Mouse (Mus musculus) fibroblast of lung, adult 2 months (primary cell): Measurements from ENCODE around the gene Colgalt2.
"Not testable (repeated sequence)": the region's sequence is repeated elsewhere in the genome, so short reads cannot be mapped to it uniquely, and the experiment has no call there.

Experiments used
- DNase-seq: peaks from one replicate; pipeline ENCODE4 v3.0.0-alpha.2; 2011; ENCODE audit warnings: low read depth

Colgalt2 gene

DNA sequence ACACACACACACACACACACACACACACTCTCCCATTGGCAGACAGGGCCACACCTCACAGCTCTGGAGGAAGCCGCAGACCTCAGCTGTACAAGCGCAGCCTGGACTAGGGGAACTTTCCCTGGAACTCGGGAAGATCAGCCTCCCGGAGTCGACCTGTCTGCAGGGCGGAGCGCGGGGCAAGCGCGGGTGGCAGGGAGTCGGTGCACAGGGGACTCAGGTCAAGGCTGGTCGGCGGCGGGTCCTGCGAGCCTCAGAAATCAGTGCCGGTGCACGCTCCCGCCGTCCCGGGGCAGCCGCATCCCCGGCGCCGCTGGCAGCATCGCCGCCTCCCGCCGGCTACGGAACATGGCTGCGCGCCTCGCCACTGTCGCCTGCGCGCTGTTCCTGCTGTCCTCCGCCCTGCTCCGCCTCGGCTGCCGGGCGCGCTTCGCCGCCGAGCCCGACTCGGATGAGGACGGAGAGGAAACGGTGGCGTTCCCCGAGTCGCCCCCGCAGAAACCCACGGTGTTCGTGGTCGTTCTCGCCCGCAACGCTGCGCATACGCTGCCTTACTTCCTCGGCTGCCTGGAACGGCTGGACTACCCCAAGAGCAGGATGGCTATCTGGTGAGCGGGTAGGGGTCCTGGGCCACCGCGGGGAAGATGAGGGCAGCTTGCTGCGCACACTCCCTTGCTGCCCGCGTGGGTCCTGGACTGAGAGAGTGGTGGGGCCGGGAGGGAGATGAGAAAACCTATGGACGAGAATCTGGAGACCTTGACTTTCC lies at the start of gene Colgalt2:
Gene Colgalt2, plus strand, starts transcription at position 41 of the 766 bp plus-strand sequence.
- DNase-seq, result no peak

GRCm38 (mm10) chr1:152356721-152357120 lies 42.9 kb upstream of the Colgalt2 start:
- no peak for DNase-seq

- DNase-seq, result no peak
Measured at GRCm38 (mm10) chr1:152368311-152369088, 31.1 kb upstream of the Colgalt2 start.

DNA sequence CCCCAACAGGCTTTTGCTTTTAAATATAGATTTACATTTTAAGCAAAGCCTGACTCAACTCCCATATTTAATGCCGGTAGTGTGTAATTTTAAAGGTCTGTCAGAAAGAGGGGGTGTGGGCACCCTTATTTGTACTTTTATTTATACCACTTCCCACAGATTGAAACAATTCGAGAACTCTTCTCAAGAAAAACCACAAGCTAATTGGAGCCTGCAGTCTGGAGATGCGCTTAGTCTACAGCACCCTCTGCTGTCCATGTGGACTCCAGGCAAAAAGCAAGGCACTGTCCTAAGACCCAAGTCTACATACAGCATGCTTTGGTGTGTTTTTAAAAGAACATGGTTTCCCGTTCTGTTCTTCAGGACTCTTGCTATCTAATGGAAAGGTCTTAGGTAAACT lies 30.5 kb upstream of the Colgalt2 start:
- DNase-seq, result peak; percentile 58

DNA sequence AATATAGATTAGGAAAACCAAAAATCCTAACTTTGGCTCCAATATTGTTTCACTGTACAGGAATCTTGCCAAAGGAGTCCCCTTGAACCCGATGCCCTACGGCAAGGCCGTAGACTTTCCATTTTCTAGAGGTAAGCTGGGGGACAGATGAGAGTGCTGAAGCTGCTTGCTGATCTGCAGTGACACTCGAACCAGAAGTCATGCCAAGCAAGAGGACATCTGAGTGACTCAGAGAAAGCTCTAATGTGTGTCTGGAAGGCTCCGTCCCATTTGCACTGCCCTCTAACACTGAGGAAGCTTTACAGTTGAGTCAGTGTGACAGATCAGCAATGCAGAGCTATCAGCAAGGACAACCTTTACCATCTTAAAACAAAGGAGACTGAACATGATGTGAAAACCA lies 21.3 kb upstream of the Colgalt2 start:
- no peak for DNase-seq

- no peak for DNase-seq
Measured at GRCm38 (mm10) chr1:152384589-152384988, 15.0 kb upstream of the Colgalt2 start.

DNA sequence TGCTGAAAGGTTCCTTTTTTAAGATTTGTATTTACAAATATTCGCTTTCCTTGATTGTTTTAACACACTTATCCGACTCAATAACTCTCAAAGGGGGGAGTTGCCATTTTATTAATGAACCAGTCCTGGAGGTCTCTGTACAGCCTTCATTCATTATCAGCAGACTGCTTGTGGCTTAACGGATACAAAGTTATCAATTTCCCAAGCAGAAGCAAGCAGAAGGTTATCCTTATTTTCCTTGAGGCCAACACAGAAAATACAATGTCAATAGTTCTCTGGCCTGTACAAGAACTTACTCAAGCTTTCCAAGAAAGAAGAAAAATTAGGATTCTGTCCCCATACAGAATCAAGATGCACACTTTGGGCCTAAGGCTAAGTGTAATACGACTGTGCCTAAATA lies 13.9 kb upstream of the Colgalt2 start:
- not testable (repeated sequence) for DNase-seq

- no peak for DNase-seq
Measured at GRCm38 (mm10) chr1:152386188-152386835, 13.3 kb upstream of the Colgalt2 start, which contains the start of gene Tsen15. Tsen15 (minus strand) TSS chr1:152386688.

DNA sequence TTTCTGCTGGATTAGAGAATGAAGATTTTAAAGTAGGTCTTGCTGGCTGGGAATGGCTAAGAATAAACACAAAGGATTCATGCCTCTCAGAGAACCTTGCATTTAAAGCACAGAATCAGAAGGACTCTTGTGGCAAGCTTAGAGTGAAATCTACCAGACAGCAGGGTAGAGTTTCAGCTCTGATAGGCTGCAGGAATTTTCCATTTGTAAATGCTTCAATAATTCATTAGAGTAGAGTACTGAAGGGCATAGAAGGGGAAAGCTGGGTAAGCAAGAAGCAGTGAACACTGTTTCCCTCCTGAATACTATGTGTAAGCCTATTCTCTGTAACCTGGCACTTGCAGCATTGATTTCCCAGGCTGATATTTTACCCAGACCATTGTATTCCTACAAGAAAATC lies 10.4 kb upstream of the Colgalt2 start:
- DNase-seq, result no peak

DNA sequence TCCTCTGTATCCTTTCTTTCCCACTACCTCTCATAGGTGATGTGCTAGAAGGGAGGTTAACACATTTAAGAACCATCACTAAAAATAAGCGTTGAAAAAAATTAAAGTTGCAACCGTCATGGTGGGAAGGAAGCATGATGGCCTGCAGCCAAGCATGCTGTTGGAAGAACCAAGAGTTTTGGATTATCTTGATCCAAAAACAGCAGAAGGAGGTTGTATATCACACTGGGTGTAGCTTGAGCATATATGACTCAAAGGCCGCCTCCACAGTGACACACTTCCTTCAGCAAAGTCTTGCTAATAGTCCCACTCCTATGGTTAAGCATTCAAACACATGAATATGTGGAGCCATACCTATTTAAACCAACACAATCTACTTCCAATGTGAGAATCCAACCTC lies 5.5 kb upstream of the Colgalt2 start:
- no peak for DNase-seq

- DNase-seq, result no peak
Measured at GRCm38 (mm10) chr1:152394956-152395515, 4.6 kb upstream of the Colgalt2 start.

DNA sequence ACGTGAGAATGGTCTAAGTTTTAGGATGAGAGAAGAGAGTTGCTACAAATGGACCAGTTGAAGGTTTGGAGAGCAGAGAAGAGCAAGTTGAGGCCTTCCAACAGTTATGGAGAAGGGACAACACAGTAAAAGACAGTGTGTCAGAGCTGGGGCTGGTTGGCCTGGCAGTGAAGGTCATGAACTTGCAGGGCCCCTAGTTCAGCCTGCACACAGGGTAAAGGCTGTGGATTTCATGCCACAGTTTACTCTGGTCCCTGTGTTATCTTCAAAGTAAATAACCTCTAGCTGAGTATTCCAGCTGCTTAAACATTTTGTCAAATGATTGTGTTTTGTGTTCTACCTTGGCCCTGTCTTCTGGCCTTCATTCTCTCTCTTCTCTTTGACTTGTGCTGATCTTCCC lies 922 bp upstream of the Colgalt2 start:
- no peak for DNase-seq

GRCm38 (mm10) chr1:152400556-152401540 lies 1.2 kb downstream of the Colgalt2 start:
- DNase-seq, result no peak

DNA sequence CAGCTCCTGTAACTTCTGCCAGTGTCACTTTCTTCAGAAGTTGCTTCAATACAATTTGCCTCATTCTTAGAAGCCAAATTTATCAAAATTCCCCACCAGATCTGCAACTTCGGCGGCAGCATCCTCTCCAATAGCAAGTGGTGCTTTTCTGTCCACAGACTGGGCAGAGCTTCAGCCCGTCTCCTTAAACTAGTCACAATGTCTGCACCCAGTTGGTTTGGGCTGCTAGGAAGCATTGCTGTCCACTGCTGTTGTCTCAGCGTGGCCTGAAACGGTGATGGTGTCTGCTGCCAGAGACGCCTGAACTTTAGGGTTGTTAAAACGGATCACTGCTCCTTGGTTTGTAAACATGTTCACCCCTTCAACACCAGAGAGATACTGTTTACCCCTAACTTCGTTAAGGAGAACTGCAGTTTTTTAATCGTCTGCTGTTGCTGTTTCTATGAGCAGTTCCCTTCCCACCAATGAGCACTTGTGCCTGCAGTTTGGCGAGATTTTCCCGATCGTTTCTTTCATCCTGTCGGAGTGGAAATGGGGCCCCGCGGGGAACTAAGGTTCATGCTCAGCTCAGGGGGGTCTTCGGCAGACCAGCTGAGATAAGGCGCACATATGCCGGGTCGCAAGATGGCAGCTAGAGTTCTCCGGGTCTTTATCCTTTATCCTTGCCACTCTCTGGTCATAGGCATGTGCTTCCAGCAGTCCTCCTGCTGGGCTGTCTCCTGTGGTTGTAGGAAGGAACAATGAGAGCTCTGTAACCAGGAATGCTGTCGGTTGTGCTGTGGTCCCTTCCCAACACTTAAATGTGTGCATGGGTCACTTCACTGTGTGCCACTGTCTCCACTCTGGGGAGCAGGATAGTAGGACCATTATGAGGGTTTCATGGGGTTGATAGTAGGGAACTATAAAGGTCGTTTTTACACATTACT lies 7.7 kb downstream of the Colgalt2 start:
- no peak for DNase-seq

GRCm38 (mm10) chr1:152409356-152409755 lies 9.7 kb downstream of the Colgalt2 start:
- no peak for DNase-seq

DNA sequence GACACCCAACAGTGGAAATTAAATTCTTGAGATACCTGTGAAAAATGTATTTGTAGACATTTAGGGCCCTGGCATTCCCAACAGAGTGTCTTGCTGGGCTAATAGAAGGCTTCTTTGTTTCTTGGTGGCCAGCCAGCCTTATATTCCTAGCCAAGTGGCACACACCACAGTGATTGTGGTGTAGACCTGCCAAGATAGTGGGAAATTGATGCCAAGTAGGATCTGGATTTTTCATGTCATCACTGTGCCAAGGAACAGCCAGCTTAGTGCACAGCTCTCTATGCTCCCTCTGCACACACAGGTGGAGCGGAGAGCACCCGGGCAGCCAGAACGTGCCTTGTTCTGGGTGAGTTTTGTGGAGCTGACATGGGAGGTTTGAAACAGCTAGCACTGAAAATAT lies 11.0 kb downstream of the Colgalt2 start:
- DNase-seq, result peak; percentile 49

DNA sequence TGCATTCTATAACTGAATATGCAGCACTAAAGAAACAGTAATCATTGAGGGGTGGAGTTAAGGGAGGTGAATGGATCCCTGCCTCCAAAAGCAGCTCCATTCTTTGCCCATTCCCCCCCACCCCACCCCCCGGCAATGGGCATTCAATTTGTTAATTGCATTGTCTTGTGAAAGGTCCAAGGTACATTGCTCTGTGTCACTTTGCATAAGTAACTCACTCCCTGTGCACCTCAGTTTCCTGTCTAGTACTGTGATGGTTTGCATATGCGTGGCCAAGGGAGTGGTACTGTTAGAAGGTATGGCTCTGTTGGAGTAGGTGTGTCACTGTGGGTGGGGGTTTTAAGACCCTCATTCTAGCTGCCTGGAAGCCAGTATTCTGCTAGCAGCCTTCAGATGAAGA lies 13.5 kb downstream of the Colgalt2 start:
- no peak for DNase-seq

DNA sequence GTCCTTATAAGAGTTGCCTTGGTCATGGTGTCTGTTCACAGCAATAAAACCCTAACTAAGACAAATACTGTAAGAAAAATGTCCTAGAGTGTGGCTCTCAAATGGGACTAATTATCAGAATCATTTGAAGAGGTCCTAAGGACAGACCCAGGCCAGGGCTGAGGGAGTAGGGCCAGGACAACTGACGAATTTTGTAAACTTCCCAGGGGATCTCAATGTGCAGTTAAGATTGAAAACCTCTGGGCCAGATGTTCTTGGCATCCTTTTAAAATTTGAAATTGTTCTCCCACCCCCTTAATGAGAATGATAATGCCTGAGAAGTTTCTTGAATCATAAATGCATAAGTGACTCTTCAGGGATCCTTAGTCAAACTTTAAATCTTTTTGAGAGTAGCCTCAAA lies 14.3 kb downstream of the Colgalt2 start:
- DNase-seq, result no peak

DNA sequence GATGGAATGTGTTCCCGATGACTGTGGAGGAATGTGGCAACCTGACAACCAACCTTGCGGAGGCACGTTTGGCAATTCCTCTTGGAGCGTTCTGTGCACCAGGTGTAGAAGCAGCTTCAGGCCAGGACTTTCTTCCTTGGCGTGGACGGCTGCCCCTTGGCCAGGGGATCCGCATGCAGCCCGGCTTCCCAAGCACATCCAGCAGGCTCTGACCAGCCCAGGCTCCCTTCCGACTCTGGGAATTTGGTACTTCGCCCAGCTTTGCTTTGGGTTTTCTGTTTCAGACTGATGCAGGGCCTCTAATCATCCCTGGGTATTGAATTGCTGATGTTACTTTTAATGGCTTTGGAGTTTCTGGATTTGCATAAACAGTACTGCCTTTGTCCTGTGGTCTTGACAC lies 14.8 kb downstream of the Colgalt2 start:
- DNase-seq, result peak; percentile 25

DNA sequence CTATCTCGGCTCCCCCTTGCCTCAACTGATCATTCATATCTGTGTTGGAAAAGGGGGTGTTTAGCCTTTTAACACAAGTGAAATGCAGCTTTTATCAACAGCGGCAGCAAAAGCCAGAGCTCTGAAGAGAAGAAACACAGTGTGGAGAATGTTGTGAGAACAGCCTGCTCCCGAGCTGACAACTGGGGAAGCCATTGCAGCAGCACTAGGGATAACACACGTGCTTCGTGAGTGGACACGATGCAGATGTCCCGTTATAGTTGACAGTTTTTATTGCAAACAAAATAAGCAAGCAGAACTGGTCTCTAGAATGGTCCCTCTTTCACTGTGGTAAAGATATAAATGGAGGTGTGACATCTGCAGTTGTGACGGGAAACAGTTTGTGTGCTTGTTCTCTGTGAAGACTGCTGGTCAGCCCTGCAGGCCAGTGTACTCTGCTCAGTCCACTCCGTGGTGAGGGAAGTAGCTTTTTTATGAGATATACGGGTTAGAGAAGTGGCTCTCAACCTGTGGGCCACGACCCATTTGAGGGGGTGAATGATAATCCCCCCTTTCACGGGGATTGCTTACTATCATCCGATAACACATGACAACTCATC lies 16.8 kb downstream of the Colgalt2 start:
- DNase-seq, result no peak
